Mouse (Mus musculus) brown adipose tissue, adult 24 weeks (tissue): ENCODE measurements around the gene Pdgfc. TPM values are rescaled to one million over a fixed set of nuclear protein-coding genes. Genes with fewer than 3 reads are reported as not detected.

Experiments
- H3K27ac ChIP-seq: fragments of 200-500 bp; replicated peaks from 2 replicates; pipeline ENCODE4 v1.5.1; 2012; ENCODE audit warnings: low read depth, mild to moderate bottlenecking, low read length
- H3K4me1 ChIP-seq: fragments of 200-500 bp; 2 replicates; pipeline ENCODE4 v1.6.1; 2012; ENCODE audit warnings: low read length, mixed read lengths; ENCODE audit not compliant: control insufficient read depth, insufficient read depth, insufficient read length
- H3K4me3 ChIP-seq: fragments of 200-500 bp; 2 replicates; pipeline ENCODE4 v1.5.1; 2012; ENCODE audit warnings: low read depth, mild to moderate bottlenecking, low read length, moderate library complexity; ENCODE audit not compliant: insufficient read depth
- polyA plus RNA-seq: library from polyadenylated mRNA; stranded (reverse); fragments of >200 nt; gene quantifications from 2 replicates; pipeline ENCODE4 v1.2.4, GENCODE M21; 2012; ENCODE audit not compliant: missing spikeins, insufficient read depth, insufficient read length

Gene Pdgfc
- polyA plus RNA-seq, 1 experiment, result 3.1 TPM

GRCm38 (mm10) chr3:81160457-81161165 lies 124.4 kb downstream of the Pdgfc start:
- Histone ChIP-seq H3K4me3 (no peak overlapping the region), H3K27ac (no peak overlapping the region), H3K4me1 (no peaks in the 10 kb centered on the region)

GRCm38 (mm10) chr3:81162129-81162528 lies 125.9 kb downstream of the Pdgfc start:
- no peak overlapping the region for H3K4me3 ChIP-seq
- H3K27ac ChIP-seq, result no peak overlapping the region
- no peaks in the 10 kb centered on the region for H3K4me1 ChIP-seq

GRCm38 (mm10) chr3:81164091-81164490 lies 127.9 kb downstream of the Pdgfc start:
- no peaks in the 10 kb centered on the region for H3K4me1 ChIP-seq
- no peak overlapping the region for H3K4me3 ChIP-seq
- no peak overlapping the region for H3K27ac ChIP-seq

DNA sequence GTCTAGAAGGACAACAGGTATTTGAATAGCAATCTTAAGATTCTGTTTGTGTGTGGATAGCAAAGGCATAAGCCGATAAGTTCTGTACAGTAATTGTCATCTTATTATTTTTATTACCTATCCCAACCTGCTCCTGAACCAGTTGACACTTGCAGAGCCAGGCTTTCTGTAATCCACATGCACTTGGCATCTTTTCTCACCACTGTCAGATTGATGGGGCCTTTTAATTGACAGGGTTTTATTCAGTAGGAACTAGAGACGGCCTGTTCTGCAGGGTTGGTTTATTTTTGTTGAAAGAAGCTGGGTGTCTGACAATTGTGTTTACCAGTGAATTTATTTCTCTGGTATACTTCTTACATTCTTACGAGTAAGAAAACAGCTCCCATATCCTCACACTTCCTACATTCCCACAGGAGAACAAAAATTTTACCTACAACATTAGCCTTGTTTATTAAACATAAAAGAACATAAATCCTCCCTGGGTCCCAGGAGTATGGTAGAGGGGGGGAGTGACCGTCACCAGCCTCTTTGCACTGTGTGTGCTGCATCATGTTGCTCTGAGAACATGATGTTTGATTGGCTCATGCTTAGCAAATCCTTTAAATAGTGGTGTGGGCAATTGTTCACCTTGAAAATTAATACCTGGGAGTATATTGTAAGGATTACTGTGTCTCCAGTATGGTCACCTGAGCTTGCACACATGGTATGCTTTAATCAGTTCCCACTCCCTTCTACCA lies 134.0 kb downstream of the Pdgfc start:
- Histone ChIP-seq H3K4me1 (no peaks in the 10 kb centered on the region), H3K27ac (no peak overlapping the region), H3K4me3 (no peak overlapping the region)

DNA sequence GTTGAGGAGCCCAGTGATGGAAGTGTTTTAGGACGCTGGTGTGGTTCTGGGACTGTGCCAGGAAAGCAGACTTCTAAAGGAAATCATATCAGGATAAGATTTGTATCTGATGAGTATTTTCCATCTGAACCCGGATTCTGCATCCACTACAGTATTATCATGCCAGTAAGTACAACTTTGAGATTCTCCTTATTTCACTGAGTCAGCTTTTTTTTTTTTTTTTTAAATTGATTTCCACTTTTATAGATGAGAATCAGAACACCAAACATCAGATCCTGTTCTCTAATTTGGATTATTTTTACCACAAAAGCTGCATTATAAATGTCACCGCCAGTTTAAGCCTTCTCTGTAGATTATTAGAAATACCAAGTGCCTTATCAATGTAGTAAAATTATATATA lies 138.6 kb downstream of the Pdgfc start:
- H3K27ac ChIP-seq, result no peak overlapping the region

DNA sequence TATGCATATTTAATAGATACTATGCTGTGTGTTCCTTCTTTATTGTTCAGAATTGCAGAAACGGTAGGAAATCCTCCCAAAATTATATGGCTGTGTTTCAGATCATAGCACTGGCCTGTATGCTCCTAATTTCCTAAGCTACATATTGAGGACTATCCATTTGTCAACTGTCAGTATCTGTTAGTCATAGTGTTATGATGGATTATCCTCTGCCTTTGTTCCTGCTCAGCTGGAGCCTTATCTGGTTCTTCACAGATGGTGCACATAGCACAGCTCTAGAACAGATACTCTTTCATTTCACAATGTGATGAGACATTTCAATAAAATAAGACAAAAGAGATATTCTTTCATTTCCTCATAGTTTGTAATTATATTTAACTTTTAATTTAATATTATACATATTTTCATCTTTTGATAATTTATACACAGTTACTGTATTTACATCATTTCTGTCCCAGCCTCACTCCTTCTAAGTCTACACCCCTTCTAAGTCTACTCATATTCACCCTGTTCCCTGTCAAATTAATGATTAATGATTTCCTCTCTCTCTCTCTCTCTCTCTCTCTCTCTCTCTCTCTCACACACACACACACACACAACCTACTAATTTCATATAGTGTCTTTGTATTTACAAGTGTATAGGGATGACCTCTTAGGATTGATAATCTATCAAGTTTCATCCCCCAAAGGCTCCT lies 145.2 kb downstream of the Pdgfc start:
- H3K4me1 ChIP-seq, result no peaks in the 10 kb centered on the region
- no peak overlapping the region for H3K4me3 ChIP-seq
- H3K27ac ChIP-seq, result no peak overlapping the region

More for the DNA sequence above, 138.6 kb downstream of the Pdgfc start:
- Histone ChIP-seq H3K4me1 (no peaks in the 10 kb centered on the region), H3K4me3 (no peak overlapping the region)

GRCm38 (mm10) chr3:81196937-81197336 lies 160.7 kb downstream of the Pdgfc start:
- no peak overlapping the region for H3K27ac ChIP-seq
- H3K4me3 ChIP-seq, result no peak overlapping the region
- H3K4me1 ChIP-seq, result no peaks in the 10 kb centered on the region

DNA sequence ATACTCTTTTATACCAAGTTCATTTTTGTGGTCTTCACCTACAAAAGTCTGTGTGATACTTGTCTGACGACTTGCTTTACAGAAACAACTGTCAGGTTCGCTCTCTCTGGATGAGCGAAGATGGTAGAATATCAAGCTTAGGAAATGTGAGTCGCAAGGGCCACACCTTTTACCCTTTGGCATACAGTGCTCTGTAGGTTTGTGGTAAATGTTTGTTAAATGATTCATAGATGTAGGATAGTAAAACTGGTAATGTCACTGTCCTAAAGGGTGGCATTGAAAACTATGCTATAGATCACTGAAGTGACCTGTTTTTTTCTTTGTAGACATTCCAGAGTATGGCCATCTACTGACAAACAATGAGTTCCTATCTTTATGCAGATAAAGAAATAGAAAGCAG lies 161.4 kb downstream of the Pdgfc start:
- Histone ChIP-seq H3K27ac (no peak overlapping the region), H3K4me1 (no peaks in the 10 kb centered on the region), H3K4me3 (no peak overlapping the region)

DNA sequence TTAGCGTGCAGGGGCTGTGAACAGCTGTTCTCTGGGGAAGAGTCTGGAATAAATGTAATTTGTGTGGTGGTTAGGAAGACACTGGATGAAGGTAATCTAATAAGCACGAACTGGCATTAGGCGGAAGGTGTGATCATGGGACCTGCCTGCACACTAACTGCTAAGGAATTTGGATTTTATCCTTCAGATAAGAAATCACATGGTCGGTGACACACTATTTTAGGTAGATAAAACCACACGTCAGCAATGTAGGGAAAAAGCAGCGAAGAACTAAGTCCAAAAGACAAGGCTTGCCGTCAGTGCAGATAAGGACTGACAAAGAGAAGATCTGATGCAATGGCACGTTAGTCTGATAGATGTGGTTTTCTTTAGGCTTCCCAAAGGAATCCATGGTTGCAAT lies 164.4 kb downstream of the Pdgfc start:
- Histone ChIP-seq H3K4me3 (no peak overlapping the region), H3K27ac (no peak overlapping the region), H3K4me1 (no peaks in the 10 kb centered on the region)

- Histone ChIP-seq H3K4me1 (no peaks in the 10 kb centered on the region), H3K27ac (no peak overlapping the region), H3K4me3 (no peak overlapping the region)
These were observed 169.0 kb downstream of the Pdgfc start for GRCm38 (mm10) chr3:81205201-81205600.

GRCm38 (mm10) chr3:81208246-81208645 lies 172.0 kb downstream of the Pdgfc start:
- no peak overlapping the region for H3K27ac ChIP-seq
- H3K4me3 ChIP-seq, result no peak overlapping the region
- H3K4me1 ChIP-seq, result no peaks in the 10 kb centered on the region

GRCm38 (mm10) chr3:81211147-81211546 lies 174.9 kb downstream of the Pdgfc start:
- H3K4me3 ChIP-seq, result no peak overlapping the region
- no peak overlapping the region for H3K27ac ChIP-seq
- H3K4me1 ChIP-seq, result no peaks in the 10 kb centered on the region

GRCm38 (mm10) chr3:81211666-81212065 lies 175.4 kb downstream of the Pdgfc start:
- Histone ChIP-seq H3K4me3 (no peak overlapping the region), H3K4me1 (no peaks in the 10 kb centered on the region), H3K27ac (no peak overlapping the region)

DNA sequence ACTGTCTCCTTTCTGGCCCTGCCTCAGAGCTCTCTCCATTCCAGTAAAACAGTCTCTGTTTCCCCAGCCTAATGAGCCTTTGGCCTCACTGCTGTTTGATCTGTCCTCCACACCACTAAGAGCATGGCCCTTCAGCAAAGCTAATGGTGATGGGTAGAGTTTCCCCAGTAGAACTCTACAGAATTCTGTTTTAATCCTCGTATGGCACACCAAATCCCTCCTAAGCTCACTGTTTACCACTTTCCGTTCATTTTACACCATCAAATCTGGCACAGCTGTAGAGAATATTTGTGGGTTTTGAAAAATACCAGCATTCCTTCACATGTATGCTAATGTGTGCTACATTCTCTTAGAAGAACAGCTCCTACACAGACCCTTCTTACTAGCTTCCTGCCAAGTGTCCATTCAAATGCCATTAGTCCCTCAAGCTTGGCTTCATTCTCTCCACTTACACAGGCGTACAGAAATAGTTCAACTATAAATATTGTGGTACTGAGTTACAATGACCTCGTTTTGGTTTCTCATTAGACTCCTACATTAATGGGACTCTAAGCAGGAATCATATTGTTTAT lies 179.4 kb downstream of the Pdgfc start:
- Histone ChIP-seq H3K4me1 (no peaks in the 10 kb centered on the region), H3K27ac (no peak overlapping the region), H3K4me3 (no peak overlapping the region)

GRCm38 (mm10) chr3:81221682-81222081 lies 185.5 kb downstream of the Pdgfc start:
- Histone ChIP-seq H3K4me3 (no peak overlapping the region), H3K27ac (no peak overlapping the region), H3K4me1 (no peaks in the 10 kb centered on the region)
